Mouse (Mus musculus) spleen, adult 2 months (tissue): ENCODE measurements at regions not wholly inside any gene's neighbourhood (a gene's known extent, or its start where the extent isn't known, plus 50 kb on each side); places are given as distances from the start of the nearest gene placed in this dataset.

ENCODE experiments used
- DNase-seq, 2 experiments: peaks; one replicate each; pipeline versions ENCODE4 v3.0.0 to v3.0.0-alpha.2; 2012 to 2021; ENCODE audit warnings: low spot score in 2 of 2, low read depth in 1 of 2
- H3K27ac ChIP-seq: fragments of 200-500 bp; 2 replicates; pipeline ENCODE4 v1.5.1; 2012; ENCODE audit warnings: low read length, inconsistent platforms; ENCODE audit not compliant: insufficient read depth
- H3K27me3 ChIP-seq: fragments of 200-500 bp; 2 replicates; pipeline ENCODE4 v1.6.1; 2012; ENCODE audit warnings: mild to moderate bottlenecking, moderate library complexity, low read length, inconsistent platforms; ENCODE audit not compliant: control insufficient read depth, insufficient read depth
- H3K36me3 ChIP-seq: fragments of 200-500 bp; 2 replicates; pipeline ENCODE4 v1.6.1; 2012; ENCODE audit warnings: mild to moderate bottlenecking, low read length, inconsistent platforms; ENCODE audit not compliant: control insufficient read depth, insufficient read depth
- H3K4me1 ChIP-seq: fragments of 200-500 bp; 2 replicates; pipeline ENCODE4 v1.6.1; 2011; ENCODE audit warnings: inconsistent platforms; ENCODE audit not compliant: control insufficient read depth, insufficient read depth, insufficient read length
- H3K4me3 ChIP-seq: fragments of 200-500 bp; 2 replicates; pipeline ENCODE4 v1.5.1; 2011; ENCODE audit warnings: mild to moderate bottlenecking, inconsistent platforms; ENCODE audit not compliant: insufficient read depth, insufficient read length; ENCODE audit errors: extremely low read depth
- CTCF ChIP-seq: fragments of 200-500 bp; IDR thresholded peaks from 2 replicates; pipeline ENCODE4 v1.5.1; 2011; ENCODE audit warnings: mild to moderate bottlenecking, inconsistent platforms; ENCODE audit not compliant: insufficient read depth, insufficient read length, insufficient replicate concordance; ENCODE audit errors: extremely low read depth
- POLR2A ChIP-seq: fragments of 200-500 bp; IDR thresholded peaks from 2 replicates; pipeline ENCODE4 v1.6.1; 2011; ENCODE audit warnings: low read depth, low read length, inconsistent platforms
- WGBS: fragments of 180-500 bp; shearing (Covaris S2); methylation state at CpG from one replicate; pipeline ENCODE4 v1.1.7; 2018; 5-methylcytosine and 5-hydroxymethylcytosine counted together

- no peaks in the 10 kb centered on the region for H3K4me1 ChIP-seq
- TF ChIP-seq POLR2A (no peak), CTCF (no peak)
- H3K27me3 ChIP-seq = no peaks in the 10 kb centered on the region
- no peaks in the 10 kb centered on the region for H3K36me3 ChIP-seq
- no peak overlapping the region for H3K4me3 ChIP-seq
- WGBS = 78% methylated on average over 7 of the region's 7 CpGs
- no peak for DNase-seq
- H3K27ac ChIP-seq = no peak overlapping the region
Observed at GRCm38 (mm10) chr4:56231414-56231813, 508.5 kb upstream of the Gm26657 start.

GRCm38 (mm10) chr4:56230451-56230850 is 509.4 kb upstream of the Gm26657 start:
- no peaks in the 10 kb centered on the region for H3K4me1 ChIP-seq
- TF ChIP-seq POLR2A = no peak
- no peak for TF ChIP-seq CTCF
- H3K36me3 ChIP-seq = no peaks in the 10 kb centered on the region
- H3K4me3 ChIP-seq = no peak overlapping the region
- 96% methylated on average over 1 of the region's 1 CpGs for WGBS
- no peaks in the 10 kb centered on the region for H3K27me3 ChIP-seq
- DNase-seq = no peak
- H3K27ac ChIP-seq = no peak overlapping the region

GRCm38 (mm10) chr4:56226493-56226892 is 513.4 kb upstream of the Gm26657 start:
- H3K36me3 ChIP-seq = no peaks in the 10 kb centered on the region
- DNase-seq = no peak
- TF ChIP-seq CTCF (no peak), POLR2A (no peak)
- no peaks in the 10 kb centered on the region for H3K27me3 ChIP-seq
- H3K27ac ChIP-seq = no peak overlapping the region
- no peaks in the 10 kb centered on the region for H3K4me1 ChIP-seq
- 98% methylated on average over 1 of the region's 1 CpGs for WGBS
- H3K4me3 ChIP-seq = no peak overlapping the region

- Histone ChIP-seq H3K27ac (no peak overlapping the region), H3K36me3 (no peaks in the 10 kb centered on the region), H3K4me3 (no peak overlapping the region), H3K4me1 (no peaks in the 10 kb centered on the region), H3K27me3 (no peaks in the 10 kb centered on the region)
- no peak for DNase-seq
- TF ChIP-seq POLR2A (no peak), CTCF (no peak)
- 52% methylated on average over 3 of the region's 3 CpGs for WGBS
Observed at GRCm38 (mm10) chr4:56224542-56224941, 515.3 kb upstream of the Gm26657 start.

DNA sequence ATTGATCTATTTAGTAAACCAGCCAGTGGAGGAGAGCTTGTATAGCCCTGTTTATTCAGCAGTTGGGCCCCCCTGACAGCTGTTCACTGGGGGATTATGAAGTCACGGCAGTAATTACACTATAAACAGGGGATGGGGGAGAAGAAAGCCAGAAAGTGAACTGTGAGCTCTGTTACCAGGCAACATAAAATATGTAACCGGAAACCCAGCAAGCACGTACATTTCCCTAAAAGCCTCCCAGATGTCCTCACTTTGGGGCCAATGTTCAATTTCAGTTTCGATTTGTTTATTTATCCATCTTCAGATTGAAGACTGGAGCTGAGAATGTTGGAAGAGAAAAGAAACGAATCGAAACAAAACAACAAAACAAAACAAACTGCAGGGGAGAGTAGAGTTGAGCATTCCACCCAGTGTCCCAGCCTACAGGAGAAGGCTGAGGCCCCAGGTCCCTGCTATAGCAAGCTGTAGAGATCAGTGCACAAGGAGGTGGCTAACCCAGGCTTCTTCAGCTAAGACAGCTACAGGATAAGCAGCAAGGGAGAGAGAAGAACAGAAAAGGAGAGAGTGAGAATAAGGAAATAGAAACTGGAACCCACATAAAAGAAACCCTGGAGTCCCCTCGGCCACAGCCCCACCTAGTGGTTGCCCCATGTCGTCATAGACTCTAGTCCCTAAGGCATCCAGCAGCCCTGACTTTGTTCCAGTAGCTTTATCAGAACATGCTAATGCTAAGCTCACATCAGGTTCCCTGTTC is 517.7 kb upstream of the Gm26657 start:
- H3K36me3 ChIP-seq = no peaks in the 10 kb centered on the region
- 4% methylated on average over 8 of the region's 8 CpGs for WGBS
- peak overlapping the region; percentile 57 for H3K4me3 ChIP-seq
- peak; percentile 58 to 74 for DNase-seq
- TF ChIP-seq CTCF (peak; percentile 60; the same call in 1 of the 2 replicates), POLR2A (no peak)
- no peaks in the 10 kb centered on the region for H3K27me3 ChIP-seq
- H3K27ac ChIP-seq = peak overlapping the region; percentile 82
- H3K4me1 ChIP-seq = no peaks in the 10 kb centered on the region

- no peaks in the 10 kb centered on the region for H3K4me1 ChIP-seq
- H3K27ac ChIP-seq = no peak overlapping the region
- H3K4me3 ChIP-seq = no peak overlapping the region
- no peaks in the 10 kb centered on the region for H3K36me3 ChIP-seq
- TF ChIP-seq CTCF = no peak
- no peak for TF ChIP-seq POLR2A
- DNase-seq = no peak
- H3K27me3 ChIP-seq = no peaks in the 10 kb centered on the region
- 84% methylated on average over 8 of the region's 8 CpGs for WGBS
Observed at GRCm38 (mm10) chr4:56220531-56220930, 519.3 kb upstream of the Gm26657 start.

DNA sequence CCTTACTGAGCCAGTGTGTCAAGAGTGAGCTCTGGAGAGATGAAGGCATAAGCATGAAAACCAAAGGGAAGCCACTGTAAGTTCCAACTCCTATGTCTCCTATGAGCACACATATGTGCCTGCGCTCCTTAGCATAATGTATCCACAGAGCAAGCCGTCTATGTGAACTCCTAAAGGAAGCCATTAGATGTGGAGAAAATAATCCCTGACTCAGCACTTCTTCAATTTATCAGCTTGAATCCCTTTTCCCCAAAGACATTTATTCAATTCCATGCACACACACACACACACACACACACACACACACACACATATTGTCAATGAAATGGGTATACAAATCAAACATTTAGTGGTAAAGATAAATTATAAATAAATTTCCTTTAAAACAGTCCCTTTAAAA is 530.4 kb upstream of the Gm26657 start:
- Histone ChIP-seq H3K4me3 (no peak overlapping the region), H3K4me1 (no peaks in the 10 kb centered on the region), H3K36me3 (no peaks in the 10 kb centered on the region), H3K27me3 (no peaks in the 10 kb centered on the region), H3K27ac (no peak overlapping the region)
- TF ChIP-seq POLR2A (no peak), CTCF (no peak)
- DNase-seq = no peak
- 89% methylated on average over 2 of the region's 2 CpGs for WGBS
